Mouse (Mus musculus): ENCODE results near the gene Rab44. TPM values are rescaled to one million over a fixed set of nuclear protein-coding genes. Genes with fewer than 3 reads are reported as not detected.
A peak's percentile ranks its signal among the peaks of the same experiment; 100 is the strongest.

Rab44 gene
- polyA plus RNA-seq, 1 experiment from 2014 or later, result not detected

GRCm38 (mm10) chr17:29155355-29156135, 41.6 kb downstream of the Rab44 start:
- H3K4me2 ChIP-seq (ENCODE audit: low read depth, low read length), result no peak overlapping the region
- H3K9me3 ChIP-seq (ENCODE audit: control insufficient read depth, low read length), result no peaks in the 10 kb centered on the region
- 0 out of 2 replicates have a peak overlapping the region, but pooled peaks have one; percentile 8 for H3K9ac ChIP-seq (replicated peaks; ENCODE audit: low read depth, low read length)
- no peak overlapping the region for H3K27ac ChIP-seq (ENCODE audit: low read depth, low read length)
- H3K4me1 ChIP-seq (ENCODE audit: control insufficient read depth, insufficient read depth, low read length), result peaks cover 9% of the 10 kb centered on the region; the same call in 1 of the 2 replicates
- no peaks in the 10 kb centered on the region for H3K27me3 ChIP-seq (ENCODE audit: control insufficient read depth, insufficient read depth, low read length)
- no peak for ATAC-seq (ENCODE audit: low read depth)
- 61% methylated on average over 12 of the region's 12 CpGs for WGBS
- H3K36me3 ChIP-seq (ENCODE audit: control insufficient read depth, insufficient read depth, low read length), result no peaks in the 10 kb centered on the region
- no peak overlapping the region for H3K4me3 ChIP-seq (ENCODE audit: low read depth, low read length)

GRCm38 (mm10) chr17:29156396-29156795, 42.5 kb downstream of the Rab44 start:
- peaks cover 9% of the 10 kb centered on the region; the same call in 1 of the 2 replicates for H3K4me1 ChIP-seq (ENCODE audit: control insufficient read depth, insufficient read depth, low read length)
- H3K4me2 ChIP-seq (ENCODE audit: low read depth, low read length), result no peak overlapping the region
- H3K9me3 ChIP-seq (ENCODE audit: control insufficient read depth, low read length), result no peaks in the 10 kb centered on the region
- H3K36me3 ChIP-seq (ENCODE audit: control insufficient read depth, insufficient read depth, low read length), result no peaks in the 10 kb centered on the region
- no peak overlapping the region for H3K4me3 ChIP-seq (ENCODE audit: low read depth, low read length)
- H3K27ac ChIP-seq (ENCODE audit: low read depth, low read length), result no peak overlapping the region
- no peak overlapping the region for H3K9ac ChIP-seq (replicated peaks; ENCODE audit: low read depth, low read length)
- H3K27me3 ChIP-seq (ENCODE audit: control insufficient read depth, insufficient read depth, low read length), result no peaks in the 10 kb centered on the region
- ATAC-seq (ENCODE audit: low read depth), result no peak
- WGBS, result 65% methylated on average over 16 of the region's 16 CpGs

GRCm38 (mm10) chr17:29156866-29157265, 42.9 kb downstream of the Rab44 start:
- no peaks in the 10 kb centered on the region for H3K36me3 ChIP-seq (ENCODE audit: control insufficient read depth, insufficient read depth, low read length)
- peaks cover 9% of the 10 kb centered on the region; the same call in 1 of the 2 replicates for H3K4me1 ChIP-seq (ENCODE audit: control insufficient read depth, insufficient read depth, low read length)
- H3K4me3 ChIP-seq (ENCODE audit: low read depth, low read length), result no peak overlapping the region
- H3K4me2 ChIP-seq (ENCODE audit: low read depth, low read length), result no peak overlapping the region
- H3K9ac ChIP-seq (replicated peaks; ENCODE audit: low read depth, low read length), result no peak overlapping the region
- no peak for ATAC-seq (ENCODE audit: low read depth)
- no peak overlapping the region for H3K27ac ChIP-seq (ENCODE audit: low read depth, low read length)
- no peaks in the 10 kb centered on the region for H3K27me3 ChIP-seq (ENCODE audit: control insufficient read depth, insufficient read depth, low read length)
- WGBS, result 90% methylated on average over 8 of the region's 8 CpGs
- no peaks in the 10 kb centered on the region for H3K9me3 ChIP-seq (ENCODE audit: control insufficient read depth, low read length)

GRCm38 (mm10) chr17:29158899-29159298, 45.0 kb downstream of the Rab44 start:
- Histone ChIP-seq H3K9ac (replicated peaks; ENCODE audit: low read depth, low read length) (no peak overlapping the region), H3K9me3 (ENCODE audit: control insufficient read depth, low read length) (no peaks in the 10 kb centered on the region), H3K4me3 (ENCODE audit: low read depth, low read length) (no peak overlapping the region), H3K27ac (ENCODE audit: low read depth, low read length) (no peak overlapping the region), H3K4me2 (ENCODE audit: low read depth, low read length) (no peak overlapping the region), H3K36me3 (ENCODE audit: control insufficient read depth, insufficient read depth, low read length) (no peaks in the 10 kb centered on the region), H3K4me1 (ENCODE audit: control insufficient read depth, insufficient read depth, low read length) (peaks cover 9% of the 10 kb centered on the region; the same call in 1 of the 2 replicates), H3K27me3 (ENCODE audit: control insufficient read depth, insufficient read depth, low read length) (no peaks in the 10 kb centered on the region)
- ATAC-seq (ENCODE audit: low read depth), result no peak
- 90% methylated on average over 15 of the region's 15 CpGs for WGBS

GRCm38 (mm10) chr17:29159320-29159719, 45.4 kb downstream of the Rab44 start:
- no peak overlapping the region for H3K9ac ChIP-seq (replicated peaks; ENCODE audit: low read depth, low read length)
- ATAC-seq (ENCODE audit: low read depth), result no peak
- no peaks in the 10 kb centered on the region for H3K27me3 ChIP-seq (ENCODE audit: control insufficient read depth, insufficient read depth, low read length)
- no peak overlapping the region for H3K4me2 ChIP-seq (ENCODE audit: low read depth, low read length)
- H3K4me1 ChIP-seq (ENCODE audit: control insufficient read depth, insufficient read depth, low read length), result peaks cover 9% of the 10 kb centered on the region; the same call in 1 of the 2 replicates
- H3K27ac ChIP-seq (ENCODE audit: low read depth, low read length), result no peak overlapping the region
- H3K9me3 ChIP-seq (ENCODE audit: control insufficient read depth, low read length), result no peaks in the 10 kb centered on the region
- WGBS, result 97% methylated on average over 5 of the region's 5 CpGs
- H3K36me3 ChIP-seq (ENCODE audit: control insufficient read depth, insufficient read depth, low read length), result no peaks in the 10 kb centered on the region
- H3K4me3 ChIP-seq (ENCODE audit: low read depth, low read length), result no peak overlapping the region

- Histone ChIP-seq H3K27ac (ENCODE audit: low read depth, low read length) (no peak overlapping the region), H3K9me3 (ENCODE audit: control insufficient read depth, low read length) (no peaks in the 10 kb centered on the region), H3K36me3 (ENCODE audit: control insufficient read depth, insufficient read depth, low read length) (no peaks in the 10 kb centered on the region), H3K4me2 (ENCODE audit: low read depth, low read length) (no peak overlapping the region), H3K4me1 (ENCODE audit: control insufficient read depth, insufficient read depth, low read length) (peaks cover 13% of the 10 kb centered on the region; the same call in 1 of the 2 replicates), H3K4me3 (ENCODE audit: low read depth, low read length) (no peak overlapping the region), H3K9ac (replicated peaks; ENCODE audit: low read depth, low read length) (no peak overlapping the region), H3K27me3 (ENCODE audit: control insufficient read depth, insufficient read depth, low read length) (no peaks in the 10 kb centered on the region)
- WGBS, result 87% methylated on average over 16 of the region's 16 CpGs
- ATAC-seq (ENCODE audit: low read depth), result no peak
These were observed 46.0 kb downstream of the Rab44 start for GRCm38 (mm10) chr17:29159743-29160455.

- no peak for ATAC-seq (ENCODE audit: low read depth)
- WGBS, result 94% methylated on average over 13 of the region's 13 CpGs
- no peak overlapping the region for H3K9ac ChIP-seq (replicated peaks; ENCODE audit: low read depth, low read length)
These were observed 48.4 kb downstream of the Rab44 start for GRCm38 (mm10) chr17:29162334-29162733.

GRCm38 (mm10) chr17:29164469-29165111, 50.6 kb downstream of the Rab44 start:
- 18% methylated on average over 17 of the region's 17 CpGs for WGBS
- no peak for ATAC-seq (ENCODE audit: low read depth)
- peaks cover 4% of the 10 kb centered on the region; the same call in 1 of the 2 replicates for H3K4me1 ChIP-seq (ENCODE audit: control insufficient read depth, insufficient read depth, low read length)
- H3K36me3 ChIP-seq (ENCODE audit: control insufficient read depth, insufficient read depth, low read length), result no peaks in the 10 kb centered on the region
- no peaks in the 10 kb centered on the region for H3K27me3 ChIP-seq (ENCODE audit: control insufficient read depth, insufficient read depth, low read length)
- H3K9me3 ChIP-seq (ENCODE audit: control insufficient read depth, low read length), result no peaks in the 10 kb centered on the region
- no peak overlapping the region for H3K4me3 ChIP-seq (ENCODE audit: low read depth, low read length)
- H3K9ac ChIP-seq (replicated peaks; ENCODE audit: low read depth, low read length), result no peak overlapping the region
- no peak overlapping the region for H3K4me2 ChIP-seq (ENCODE audit: low read depth, low read length)
- H3K27ac ChIP-seq (ENCODE audit: low read depth, low read length), result no peak overlapping the region

More at GRCm38 (mm10) chr17:29162334-29162733, 48.4 kb downstream of the Rab44 start:
- H3K27ac ChIP-seq (ENCODE audit: low read depth, low read length), result no peak overlapping the region
- H3K27me3 ChIP-seq (ENCODE audit: control insufficient read depth, insufficient read depth, low read length), result no peaks in the 10 kb centered on the region
- no peaks in the 10 kb centered on the region for H3K36me3 ChIP-seq (ENCODE audit: control insufficient read depth, insufficient read depth, low read length)
- H3K4me3 ChIP-seq (ENCODE audit: low read depth, low read length), result no peak overlapping the region
- H3K4me1 ChIP-seq (ENCODE audit: control insufficient read depth, insufficient read depth, low read length), result peaks cover 4% of the 10 kb centered on the region; the same call in 1 of the 2 replicates
- no peak overlapping the region for H3K4me2 ChIP-seq (ENCODE audit: low read depth, low read length)
- no peaks in the 10 kb centered on the region for H3K9me3 ChIP-seq (ENCODE audit: control insufficient read depth, low read length)
